Mouse (Mus musculus) gastrocnemius, postnatal 4 days (tissue): Measurements from ENCODE around the gene C330021F23Rik. TPM values are rescaled to one million over a fixed set of nuclear protein-coding genes. Genes with fewer than 3 reads are reported as not detected.

Source experiments
- total RNA-seq, 2 experiments: library from RNA; stranded (reverse); gene quantifications; 2 replicates each; pipeline ENCODE4 v1.2.3; 2021

C330021F23Rik gene
- total RNA-seq, 2 experiments from 2014 or later, result not detected

Other genes starting within 250 kb of the C330021F23Rik start
- under 1 TPM; 0.39 to 0.49 TPM for gene A430078G23Rik, start 214.6 kb upstream of the C330021F23Rik start, total RNA-seq
- gene Arhgef18, start 175.0 kb upstream of the C330021F23Rik start, total RNA-seq, result 10 to 100 TPM; 16.9 to 17.3 TPM
- 1 to 10 TPM; 3.1 to 5.9 TPM for gene Pex11g, start 100.3 kb upstream of the C330021F23Rik start, total RNA-seq
- under 1 TPM in 1 of 2 experiments, not detected in 1; 0.16 TPM for gene Tex45, start 97.1 kb upstream of the C330021F23Rik start, total RNA-seq
- gene Zfp358, start 74.9 kb upstream of the C330021F23Rik start, total RNA-seq, result 10 to 100 TPM; 22.3 to 23.6 TPM
- gene Mcoln1, start 67.5 kb upstream of the C330021F23Rik start, total RNA-seq, result 10 to 100 TPM; 22.8 to 26.7 TPM
- 10 to 100 TPM; 15.8 to 20.6 TPM for gene Pnpla6, start 52.6 kb upstream of the C330021F23Rik start, total RNA-seq
- gene Camsap3, start 19.3 kb downstream of the C330021F23Rik start, total RNA-seq, result 1 to 10 TPM; 1.8 to 2.6 TPM
- gene Xab2, start 53.3 kb downstream of the C330021F23Rik start, total RNA-seq, result 10 to 100 TPM; 21.1 to 23.2 TPM
- gene Pet100, start 53.6 kb downstream of the C330021F23Rik start, total RNA-seq, result 10 to 100 TPM; 59.7 to 70.0 TPM
- gene Pcp2, start 57.6 kb downstream of the C330021F23Rik start, total RNA-seq, result under 1 TPM in 1 of 2 experiments, not detected in 1; 0.65 TPM
- 1 to 10 TPM; 3.1 to 7.2 TPM for gene Stxbp2, start 63.0 kb downstream of the C330021F23Rik start, total RNA-seq
- gene Retn, start 87.8 kb downstream of the C330021F23Rik start, total RNA-seq, result 10 to 100 TPM in 1 of 2 experiments, 1 to 10 TPM in 1; 7.6 to 11.6 TPM
- under 1 TPM; 0.25 to 0.52 TPM for gene Mcemp1, start 97.8 kb downstream of the C330021F23Rik start, total RNA-seq
- gene Fcor, start 104.4 kb downstream of the C330021F23Rik start, total RNA-seq, result 1 to 10 TPM; 2.5 to 2.9 TPM
- gene Trappc5, start 108.3 kb downstream of the C330021F23Rik start, total RNA-seq, result 10 to 100 TPM; 25.9 to 27.8 TPM
- under 1 TPM; 0.67 to 0.86 TPM for gene Fcer2a, start 126.2 kb downstream of the C330021F23Rik start, total RNA-seq
- gene Clec4g, start 152.7 kb downstream of the C330021F23Rik start, total RNA-seq, result under 1 TPM in 1 of 2 experiments, not detected in 1; 0.21 TPM
- gene Cd209a, start 181.0 kb downstream of the C330021F23Rik start, total RNA-seq, result not detected